Mouse (Mus musculus): ENCODE measurements around the gene Nab2. TPM values are rescaled to one million over a fixed set of nuclear protein-coding genes. Genes with fewer than 3 reads are reported as not detected.
"Not testable (repeated sequence)": the region's sequence is repeated elsewhere in the genome, so short reads cannot be mapped to it uniquely, and the experiment has no call there.

Gene Nab2
- polyA plus RNA-seq, 1 experiment from 2014 or later = 1.9 TPM

GRCm38 (mm10) chr10:127659551-127659950 is 8.8 kb downstream of the Nab2 start:
- no peak overlapping the region for H3K4me3 ChIP-seq (ENCODE audit: low read depth, low read length)
- peaks cover 2% of the 10 kb centered on the region; the same call in 1 of the 2 replicates for H3K4me1 ChIP-seq (ENCODE audit: control insufficient read depth, insufficient read depth, low read length)
- H3K4me2 ChIP-seq (ENCODE audit: low read length) = no peak overlapping the region
- peaks cover 26% of the 10 kb centered on the region for H3K27me3 ChIP-seq (replicated peaks; ENCODE audit: control insufficient read depth, insufficient read depth, low read length)
- 50% methylated on average over 1 of the region's 1 CpGs for WGBS
- H3K9me3 ChIP-seq (replicated peaks; ENCODE audit: control insufficient read depth, low read length) = no peaks in the 10 kb centered on the region
- ATAC-seq = no peak
- no peak overlapping the region for H3K27ac ChIP-seq (ENCODE audit: low read depth, low read length)
- H3K36me3 ChIP-seq (ENCODE audit: control insufficient read depth, insufficient read depth, low read length) = no peaks in the 10 kb centered on the region
- DNase-seq (ENCODE audit: low spot score) = no peak
- H3K9ac ChIP-seq (ENCODE audit: low read length) = no peak overlapping the region

GRCm38 (mm10) chr10:127658076-127658475 is 10.3 kb downstream of the Nab2 start:
- no peaks in the 10 kb centered on the region for H3K9me3 ChIP-seq (replicated peaks; ENCODE audit: control insufficient read depth, low read length)
- H3K4me2 ChIP-seq (ENCODE audit: low read length) = no peak overlapping the region
- ATAC-seq = no peak
- DNase-seq (ENCODE audit: low spot score) = no peak
- no peak overlapping the region for H3K4me3 ChIP-seq (ENCODE audit: low read depth, low read length)
- WGBS = 21% methylated on average over 6 of the region's 6 CpGs
- peaks cover 2% of the 10 kb centered on the region; the same call in 1 of the 2 replicates for H3K4me1 ChIP-seq (ENCODE audit: control insufficient read depth, insufficient read depth, low read length)
- H3K27me3 ChIP-seq (replicated peaks; ENCODE audit: control insufficient read depth, insufficient read depth, low read length) = peaks cover 11% of the 10 kb centered on the region
- no peak overlapping the region for H3K27ac ChIP-seq (ENCODE audit: low read depth, low read length)
- no peaks in the 10 kb centered on the region for H3K36me3 ChIP-seq (ENCODE audit: control insufficient read depth, insufficient read depth, low read length)
- no peak overlapping the region for H3K9ac ChIP-seq (ENCODE audit: low read length)

DNA sequence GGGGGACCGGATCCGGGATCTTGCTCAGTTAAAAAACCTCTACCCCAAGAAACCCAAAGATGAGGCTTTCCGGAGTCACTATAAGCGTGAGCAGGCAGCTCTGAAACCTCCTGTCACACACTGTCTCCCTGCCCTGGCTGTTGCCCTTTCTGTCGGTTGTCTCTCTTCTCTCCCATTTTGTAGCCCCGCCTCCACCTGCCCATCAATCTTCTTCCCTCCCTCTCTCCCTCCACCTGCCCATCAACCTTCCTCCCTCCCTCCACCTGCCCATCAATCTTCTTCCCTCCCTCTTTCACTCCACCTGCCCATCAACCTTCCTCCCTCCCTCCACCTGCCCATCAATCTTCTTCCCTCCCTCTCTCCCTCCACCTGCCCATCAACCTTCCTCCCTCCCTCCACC is 10.8 kb downstream of the Nab2 start:
- H3K9ac ChIP-seq (ENCODE audit: low read length); H3K9me3 ChIP-seq (replicated peaks; ENCODE audit: control insufficient read depth, low read length); H3K4me1 ChIP-seq (ENCODE audit: control insufficient read depth, insufficient read depth, low read length); DNase-seq (ENCODE audit: low spot score); H3K27ac ChIP-seq (ENCODE audit: low read depth, low read length); H3K27me3 ChIP-seq (replicated peaks; ENCODE audit: control insufficient read depth, insufficient read depth, low read length); ATAC-seq; H3K4me2 ChIP-seq (ENCODE audit: low read length); H3K4me3 ChIP-seq (ENCODE audit: low read depth, low read length); H3K36me3 ChIP-seq (ENCODE audit: control insufficient read depth, insufficient read depth, low read length): not testable (repeated sequence)
- WGBS = 50% methylated on average over 6 of the region's 6 CpGs

DNA sequence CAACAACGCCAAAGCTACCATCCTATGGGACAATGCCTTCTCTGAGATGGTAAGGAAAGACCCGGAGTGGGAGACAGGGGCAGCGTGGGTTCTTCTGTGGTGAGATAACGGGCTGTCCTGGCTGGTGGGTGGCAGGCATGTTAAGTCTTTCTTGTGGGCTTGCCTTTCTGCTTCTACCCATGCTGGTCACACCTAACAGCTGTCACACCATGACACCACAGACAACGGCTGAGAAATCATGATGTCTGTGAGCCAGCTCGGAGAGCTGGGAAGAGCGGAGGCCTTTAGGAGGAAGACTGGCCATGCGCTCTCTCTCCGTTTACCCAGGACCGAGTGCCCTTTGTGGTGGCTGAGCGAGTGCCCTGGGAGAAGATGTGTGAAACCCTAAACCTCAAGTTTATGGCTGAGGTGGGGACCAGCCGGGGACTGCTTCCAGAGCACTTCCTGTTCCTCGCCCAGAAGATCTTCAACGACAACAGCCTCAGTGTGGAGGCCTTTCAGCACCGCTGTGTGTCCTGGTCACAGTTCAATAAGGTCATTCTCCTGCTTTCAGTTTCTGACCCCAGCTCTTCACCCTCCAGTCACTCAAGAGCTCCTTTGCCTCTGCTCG is 13.3 kb downstream of the Nab2 start:
- no peaks in the 10 kb centered on the region for H3K4me1 ChIP-seq (ENCODE audit: control insufficient read depth, insufficient read depth, low read length)
- DNase-seq (ENCODE audit: low spot score) = no peak
- no peak overlapping the region for H3K9ac ChIP-seq (ENCODE audit: low read length)
- no peaks in the 10 kb centered on the region for H3K9me3 ChIP-seq (replicated peaks; ENCODE audit: control insufficient read depth, low read length)
- H3K4me3 ChIP-seq (ENCODE audit: low read depth, low read length) = no peak overlapping the region
- no peaks in the 10 kb centered on the region for H3K27me3 ChIP-seq (replicated peaks; ENCODE audit: control insufficient read depth, insufficient read depth, low read length)
- H3K27ac ChIP-seq (ENCODE audit: low read depth, low read length) = no peak overlapping the region
- H3K36me3 ChIP-seq (ENCODE audit: control insufficient read depth, insufficient read depth, low read length) = no peaks in the 10 kb centered on the region
- WGBS = 90% methylated on average over 16 of the region's 16 CpGs
- H3K4me2 ChIP-seq (ENCODE audit: low read length) = no peak overlapping the region
- no peak for ATAC-seq

GRCm38 (mm10) chr10:127652906-127653638 is 15.3 kb downstream of the Nab2 start:
- H3K9ac ChIP-seq (ENCODE audit: low read length) = no peak overlapping the region
- H3K4me1 ChIP-seq (ENCODE audit: control insufficient read depth, insufficient read depth, low read length) = no peaks in the 10 kb centered on the region
- H3K27ac ChIP-seq (ENCODE audit: low read depth, low read length) = no peak overlapping the region
- DNase-seq (ENCODE audit: low spot score) (no peak), ATAC-seq (no peak)
- 58% methylated on average over 21 of the region's 21 CpGs for WGBS
- no peak overlapping the region for H3K4me3 ChIP-seq (ENCODE audit: low read depth, low read length)
- no peaks in the 10 kb centered on the region for H3K27me3 ChIP-seq (replicated peaks; ENCODE audit: control insufficient read depth, insufficient read depth, low read length)
- no peaks in the 10 kb centered on the region for H3K9me3 ChIP-seq (replicated peaks; ENCODE audit: control insufficient read depth, low read length)
- no peak overlapping the region; the same call in 1 of the 2 replicates for H3K4me2 ChIP-seq (ENCODE audit: low read length)
- no peaks in the 10 kb centered on the region for H3K36me3 ChIP-seq (ENCODE audit: control insufficient read depth, insufficient read depth, low read length)

DNA sequence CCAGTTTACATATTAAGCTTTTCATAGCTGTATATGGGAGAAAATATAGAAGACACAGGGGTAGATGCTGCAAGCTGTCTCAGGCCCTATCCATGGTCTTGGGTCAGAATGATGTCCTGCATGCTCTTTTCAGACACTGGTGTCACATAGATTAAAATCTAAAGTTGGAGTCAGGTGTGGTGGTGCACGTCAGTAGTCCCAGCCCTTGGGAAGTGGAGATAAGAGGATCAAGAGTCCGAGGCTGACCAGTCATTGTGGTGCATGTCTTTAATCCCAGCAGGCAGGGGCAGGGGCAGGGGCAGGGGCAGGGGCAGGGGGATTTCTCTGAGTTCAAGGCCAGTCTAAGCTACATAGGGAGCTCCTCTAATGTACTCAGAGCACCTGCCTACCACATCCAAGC is 22.6 kb downstream of the Nab2 start:
- H3K27ac ChIP-seq (ENCODE audit: low read depth, low read length) = no peak overlapping the region
- H3K36me3 ChIP-seq (ENCODE audit: control insufficient read depth, insufficient read depth, low read length) = no peaks in the 10 kb centered on the region
- no peak overlapping the region for H3K4me2 ChIP-seq (ENCODE audit: low read length)
- ATAC-seq = no peak
- DNase-seq (ENCODE audit: low spot score) = no peak
- H3K4me1 ChIP-seq (ENCODE audit: control insufficient read depth, insufficient read depth, low read length) = 0 out of 2 replicates have a peak, but pooled peaks cover 8% of the 10 kb centered on the region
- peaks cover 20% of the 10 kb centered on the region for H3K27me3 ChIP-seq (replicated peaks; ENCODE audit: control insufficient read depth, insufficient read depth, low read length)
- no peak overlapping the region for H3K4me3 ChIP-seq (ENCODE audit: low read depth, low read length)
- WGBS = 37% methylated on average over 2 of the region's 2 CpGs
- no peak overlapping the region for H3K9ac ChIP-seq (ENCODE audit: low read length)
- no peaks in the 10 kb centered on the region for H3K9me3 ChIP-seq (replicated peaks; ENCODE audit: control insufficient read depth, low read length)

- ATAC-seq (peak; percentile 45; the same call in 1 of the 2 replicates), DNase-seq (ENCODE audit: low spot score) (peak; percentile 46)
- Histone ChIP-seq H3K4me3 (ENCODE audit: low read depth, low read length) (peak overlapping the region; percentile 26), H3K9ac (ENCODE audit: low read length) (no peak overlapping the region), H3K27me3 (replicated peaks; ENCODE audit: control insufficient read depth, insufficient read depth, low read length) (peaks cover 23% of the 10 kb centered on the region), H3K4me2 (ENCODE audit: low read length) (peak overlapping the region; percentile 42), H3K4me1 (ENCODE audit: control insufficient read depth, insufficient read depth, low read length) (0 out of 2 replicates have a peak, but pooled peaks cover 8% of the 10 kb centered on the region), H3K9me3 (replicated peaks; ENCODE audit: control insufficient read depth, low read length) (no peaks in the 10 kb centered on the region), H3K27ac (ENCODE audit: low read depth, low read length) (no peak overlapping the region), H3K36me3 (ENCODE audit: control insufficient read depth, insufficient read depth, low read length) (no peaks in the 10 kb centered on the region)
- WGBS = 4% methylated on average over 25 of the region's 25 CpGs
These were observed 24.7 kb downstream of the Nab2 start for GRCm38 (mm10) chr10:127643553-127644238.

DNA sequence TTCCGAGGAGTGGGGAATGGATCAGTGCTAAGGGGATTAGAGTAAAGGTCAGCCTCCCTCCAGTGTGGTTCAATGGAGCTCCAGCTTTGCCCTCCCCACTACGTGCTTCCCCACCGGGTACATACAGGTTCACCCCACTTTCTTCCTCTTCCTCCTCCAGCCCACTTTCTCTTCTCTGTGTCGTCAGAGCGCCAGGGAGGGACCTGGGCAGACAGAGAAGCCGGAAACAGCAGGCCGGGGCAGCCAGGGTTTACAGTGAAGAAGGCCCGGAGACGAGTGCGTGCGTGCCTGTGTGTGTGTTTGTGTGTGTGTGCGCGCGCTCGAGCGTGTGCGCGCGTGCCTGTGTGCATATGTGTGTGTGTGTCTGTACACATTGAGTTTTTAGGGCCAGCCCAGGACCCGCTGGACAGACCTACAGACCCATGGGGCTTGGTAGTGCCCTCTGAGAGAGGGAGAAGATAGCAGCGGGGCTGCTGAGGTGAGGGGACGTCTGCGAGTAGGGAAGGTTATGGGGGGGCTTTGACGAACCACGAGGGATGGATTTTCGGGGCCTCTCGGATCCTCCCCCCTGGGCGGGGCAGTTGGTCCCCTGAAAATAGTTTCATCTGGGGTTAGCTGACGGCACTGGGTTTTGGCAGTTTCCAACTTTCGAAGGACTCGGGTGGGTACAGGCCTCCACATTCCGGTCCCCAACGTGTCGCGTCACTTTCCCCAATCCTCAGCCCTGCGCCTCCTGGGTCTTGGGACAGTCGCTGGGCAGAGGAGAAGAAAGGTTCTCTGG is 25.4 kb downstream of the Nab2 start, which contains the start of gene Stat6:
TSS of gene Stat6 (plus strand) at position 215 of the 781 bp plus-strand sequence.
- peak; percentile 37; the same call in 1 of the 2 replicates for ATAC-seq
- WGBS = 8% methylated on average over 37 of the region's 37 CpGs

More for the DNA sequence above, 25.4 kb downstream of the Nab2 start, which contains the start of gene Stat6:
- Histone ChIP-seq H3K4me3 (ENCODE audit: low read depth, low read length) (peak within 1 kb of the TSS; percentile 26), H3K4me1 (ENCODE audit: control insufficient read depth, insufficient read depth, low read length) (0 out of 2 replicates have a peak, but pooled peaks cover 8% of the 10 kb centered on the region), H3K9me3 (replicated peaks; ENCODE audit: control insufficient read depth, low read length) (no peaks in the 10 kb centered on the region), H3K36me3 (ENCODE audit: control insufficient read depth, insufficient read depth, low read length) (no peaks in the 10 kb centered on the region), H3K27ac (ENCODE audit: low read depth, low read length) (no peak within 1 kb of the TSS; the same call in 1 of the 2 replicates), H3K4me2 (ENCODE audit: low read length) (peak within 1 kb of the TSS; percentile 42), H3K9ac (ENCODE audit: low read length) (peak within 1 kb of the TSS; percentile 35; the same call in 1 of the 2 replicates), H3K27me3 (replicated peaks; ENCODE audit: control insufficient read depth, insufficient read depth, low read length) (peaks cover 23% of the 10 kb centered on the region)
- DNase-seq (ENCODE audit: low spot score) = peak; percentile 37

Data from forebrain, embryonic 14.5 days (tissue).